Mouse (Mus musculus): ENCODE data around the gene Bag2. TPM values are rescaled to one million over a fixed set of nuclear protein-coding genes. Genes with fewer than 3 reads are reported as not detected.

Gene Bag2
- polyA plus RNA-seq (2012): 1.8 and 2.7 TPM in 2 replicates

GRCm38 (mm10) chr1:33757491-33758041, at the start of gene Bag2:
Gene Bag2, minus strand, starts transcription at chr1:33757795.
- Histone ChIP-seq H3K4me3 (replicated peaks) (peak within 1 kb of the TSS; percentile 86), H3K36me3 (ENCODE audit: control insufficient read depth) (peaks cover 48% of the 10 kb centered on the region), H3K27me3 (ENCODE audit: control insufficient read depth) (no peaks in the 10 kb centered on the region), H3K9me3 (ENCODE audit: control insufficient read depth, low read length) (no peaks in the 10 kb centered on the region), H3K4me1 (ENCODE audit: control insufficient read depth) (peaks cover 61% of the 10 kb centered on the region)
- no peak for TF ChIP-seq TAL1 (IDR thresholded peaks at IDR 0.05; ENCODE audit: low read length)
- no peak for TF ChIP-seq GATA1 (IDR thresholded peaks at IDR 0.05; ENCODE audit: low read length)

DNA sequence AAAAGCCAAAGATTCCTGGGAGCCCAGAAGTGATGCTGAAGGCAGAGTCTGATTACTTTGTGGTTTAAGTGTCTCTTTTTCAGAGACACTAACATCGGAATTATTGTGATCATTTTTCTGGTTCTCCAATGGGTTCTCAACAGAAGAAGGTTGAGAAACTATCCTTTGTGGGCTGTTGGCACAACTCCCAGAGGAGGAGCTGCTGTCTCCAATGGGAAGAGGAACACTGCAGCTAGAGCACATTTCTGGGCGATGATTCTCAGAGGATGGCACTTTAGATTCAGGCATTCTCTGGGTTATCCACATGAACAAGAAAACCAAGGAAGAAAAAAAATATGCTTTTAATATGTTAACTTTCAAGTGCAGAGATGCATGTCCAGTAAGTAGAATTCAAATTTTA, 45.7 kb upstream of the Bag2 start:
- Histone ChIP-seq H3K4me3 (replicated peaks) (no peak overlapping the region), H3K9me3 (ENCODE audit: control insufficient read depth, low read length) (no peaks in the 10 kb centered on the region), H3K27me3 (ENCODE audit: control insufficient read depth) (no peaks in the 10 kb centered on the region), H3K4me1 (ENCODE audit: control insufficient read depth) (no peaks in the 10 kb centered on the region; the same call in 1 of the 2 replicates), H3K36me3 (ENCODE audit: control insufficient read depth) (peaks cover 80% of the 10 kb centered on the region)
- TF ChIP-seq TAL1 (IDR thresholded peaks at IDR 0.05; ENCODE audit: low read length): no peak
- no peak for TF ChIP-seq GATA1 (IDR thresholded peaks at IDR 0.05; ENCODE audit: low read length)

GRCm38 (mm10) chr1:33799620-33800019, 42.0 kb upstream of the Bag2 start:
- H3K4me1 ChIP-seq (ENCODE audit: control insufficient read depth): no peaks in the 10 kb centered on the region
- no peaks in the 10 kb centered on the region for H3K27me3 ChIP-seq (ENCODE audit: control insufficient read depth)
- H3K4me3 ChIP-seq (replicated peaks): no peak overlapping the region
- TF ChIP-seq GATA1 (IDR thresholded peaks at IDR 0.05; ENCODE audit: low read length) (no peak), TAL1 (IDR thresholded peaks at IDR 0.05; ENCODE audit: low read length) (no peak)
- H3K9me3 ChIP-seq (ENCODE audit: control insufficient read depth, low read length): no peaks in the 10 kb centered on the region
- peaks cover 70% of the 10 kb centered on the region for H3K36me3 ChIP-seq (ENCODE audit: control insufficient read depth)

DNA sequence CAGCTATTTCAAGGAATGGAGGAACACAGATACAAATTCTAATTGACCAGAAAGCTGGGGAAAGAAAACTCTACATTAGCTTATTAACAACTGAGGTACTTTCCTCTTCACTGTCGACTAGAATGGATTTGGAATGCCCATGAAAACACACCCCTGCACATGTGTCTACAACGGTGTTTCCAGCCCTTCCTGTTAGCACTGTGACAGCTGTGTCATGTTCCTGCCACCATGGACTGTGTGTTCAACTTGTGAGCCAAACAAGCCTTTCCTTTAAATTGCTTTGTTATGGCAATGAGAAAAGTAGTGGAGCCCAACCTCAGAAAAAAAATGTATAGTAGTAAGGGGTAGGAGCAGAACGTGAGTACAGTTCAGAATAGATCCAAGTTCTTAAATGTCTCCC, 30.9 kb upstream of the Bag2 start:
- no peak overlapping the region for H3K4me3 ChIP-seq (replicated peaks)
- H3K4me1 ChIP-seq (ENCODE audit: control insufficient read depth): no peaks in the 10 kb centered on the region; the same call in 1 of the 2 replicates
- no peaks in the 10 kb centered on the region for H3K27me3 ChIP-seq (ENCODE audit: control insufficient read depth)
- H3K9me3 ChIP-seq (ENCODE audit: control insufficient read depth, low read length): no peaks in the 10 kb centered on the region
- H3K36me3 ChIP-seq (ENCODE audit: control insufficient read depth): peaks cover 15% of the 10 kb centered on the region
- TF ChIP-seq TAL1 (IDR thresholded peaks at IDR 0.05; ENCODE audit: low read length) (no peak), GATA1 (IDR thresholded peaks at IDR 0.05; ENCODE audit: low read length) (no peak)

DNA sequence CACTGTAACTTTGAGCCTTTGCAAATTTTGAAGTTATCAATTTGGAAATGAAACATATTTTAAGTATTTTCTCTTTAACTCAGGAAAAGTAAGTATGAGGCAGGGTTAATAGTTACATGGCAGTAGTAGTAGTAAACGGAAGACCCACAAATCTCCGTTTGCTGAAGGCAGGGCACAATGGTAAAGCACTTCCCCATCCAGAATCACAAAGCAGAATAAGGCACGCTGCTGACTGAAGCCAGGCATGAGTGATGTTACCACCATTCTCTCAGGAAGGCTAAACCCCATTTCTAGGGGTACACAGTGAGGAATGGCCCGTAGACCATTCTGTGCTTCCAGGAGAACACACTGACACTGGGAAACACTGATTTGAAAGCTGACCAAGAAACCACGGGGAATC, 30.5 kb upstream of the Bag2 start:
- Histone ChIP-seq H3K9me3 (ENCODE audit: control insufficient read depth, low read length) (no peaks in the 10 kb centered on the region), H3K27me3 (ENCODE audit: control insufficient read depth) (no peaks in the 10 kb centered on the region), H3K36me3 (ENCODE audit: control insufficient read depth) (peaks cover 16% of the 10 kb centered on the region), H3K4me1 (ENCODE audit: control insufficient read depth) (no peaks in the 10 kb centered on the region; the same call in 1 of the 2 replicates), H3K4me3 (replicated peaks) (no peak overlapping the region)
- TF ChIP-seq TAL1 (IDR thresholded peaks at IDR 0.05; ENCODE audit: low read length) (no peak), GATA1 (IDR thresholded peaks at IDR 0.05; ENCODE audit: low read length) (no peak)

DNA sequence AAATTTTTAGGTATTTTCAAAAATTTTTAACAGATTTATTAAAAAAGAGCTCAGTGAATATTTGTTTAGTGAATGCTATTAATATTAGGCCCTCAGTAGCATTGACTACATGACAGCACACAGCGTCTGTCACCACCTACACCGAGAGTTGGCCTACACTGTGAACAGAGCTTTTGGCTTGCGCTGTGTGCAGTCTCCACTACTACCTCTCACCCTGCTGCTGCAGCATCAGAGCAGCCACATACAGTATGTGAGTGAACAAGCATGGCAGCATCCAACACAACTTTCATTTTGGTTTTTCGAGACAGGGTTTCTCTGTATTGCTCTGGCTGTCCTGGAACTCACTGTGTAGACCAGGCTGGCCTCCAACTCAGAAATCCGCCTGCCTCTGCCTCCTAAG, 27.0 kb upstream of the Bag2 start:
- Histone ChIP-seq H3K36me3 (ENCODE audit: control insufficient read depth) (peaks cover 32% of the 10 kb centered on the region), H3K4me3 (replicated peaks) (no peak overlapping the region), H3K9me3 (ENCODE audit: control insufficient read depth, low read length) (no peaks in the 10 kb centered on the region), H3K4me1 (ENCODE audit: control insufficient read depth) (no peaks in the 10 kb centered on the region), H3K27me3 (ENCODE audit: control insufficient read depth) (no peaks in the 10 kb centered on the region)
- TF ChIP-seq GATA1 (IDR thresholded peaks at IDR 0.05; ENCODE audit: low read length): no peak
- TF ChIP-seq TAL1 (IDR thresholded peaks at IDR 0.05; ENCODE audit: low read length): no peak

- no peaks in the 10 kb centered on the region for H3K9me3 ChIP-seq (ENCODE audit: control insufficient read depth, low read length)
- no peaks in the 10 kb centered on the region for H3K4me1 ChIP-seq (ENCODE audit: control insufficient read depth)
- no peaks in the 10 kb centered on the region for H3K27me3 ChIP-seq (ENCODE audit: control insufficient read depth)
- H3K4me3 ChIP-seq (replicated peaks): no peak overlapping the region
- peaks cover 65% of the 10 kb centered on the region for H3K36me3 ChIP-seq (ENCODE audit: control insufficient read depth)
- TF ChIP-seq TAL1 (IDR thresholded peaks at IDR 0.05; ENCODE audit: low read length): no peak
These were observed 18.6 kb upstream of the Bag2 start for GRCm38 (mm10) chr1:33776175-33776611.

DNA sequence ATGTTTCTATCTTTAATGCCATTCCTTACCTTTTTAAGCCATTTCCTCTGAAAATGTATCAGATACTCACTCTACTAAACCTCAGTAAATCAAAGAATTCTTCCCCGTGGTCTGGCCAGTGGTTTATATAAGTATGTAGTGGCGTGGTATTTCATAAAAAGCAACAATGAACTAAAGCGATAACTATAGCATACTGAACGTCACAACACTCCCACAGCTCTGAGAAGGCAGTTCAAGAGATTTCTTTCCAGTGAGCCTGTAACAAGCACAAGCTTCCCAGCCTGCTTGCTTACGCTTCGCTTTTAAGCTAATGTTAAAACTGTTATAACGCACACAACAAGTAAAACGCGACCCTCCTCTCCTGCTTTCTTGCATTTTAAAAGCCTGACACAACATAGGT, 14.5 kb upstream of the Bag2 start:
- peaks cover 77% of the 10 kb centered on the region for H3K36me3 ChIP-seq (ENCODE audit: control insufficient read depth)
- no peaks in the 10 kb centered on the region for H3K27me3 ChIP-seq (ENCODE audit: control insufficient read depth)
- H3K4me3 ChIP-seq (replicated peaks): no peak overlapping the region
- H3K9me3 ChIP-seq (ENCODE audit: control insufficient read depth, low read length): no peaks in the 10 kb centered on the region
- no peak for TF ChIP-seq TAL1 (IDR thresholded peaks at IDR 0.05; ENCODE audit: low read length)
- TF ChIP-seq GATA1 (IDR thresholded peaks at IDR 0.05; ENCODE audit: low read length): no peak
- H3K4me1 ChIP-seq (ENCODE audit: control insufficient read depth): no peaks in the 10 kb centered on the region

DNA sequence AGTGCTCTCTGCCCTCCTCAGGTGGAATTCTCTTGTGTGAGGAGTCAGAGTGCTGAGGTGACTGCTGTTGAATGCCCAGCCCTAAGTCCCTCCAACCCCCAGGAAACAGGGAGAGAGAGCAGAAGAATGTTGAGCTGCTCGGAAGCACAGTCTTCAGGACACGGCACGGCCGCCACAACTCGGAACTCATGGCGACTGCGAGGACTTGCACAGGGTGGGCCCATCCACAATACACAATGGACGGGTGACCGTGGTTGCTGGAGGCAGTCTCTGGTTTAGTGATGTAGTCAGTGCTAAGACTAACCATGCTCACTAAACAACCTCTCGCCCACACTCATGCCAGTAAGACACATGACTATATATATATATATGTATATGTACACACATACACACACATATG, 14.0 kb upstream of the Bag2 start:
- H3K4me3 ChIP-seq (replicated peaks): no peak overlapping the region
- TF ChIP-seq GATA1 (IDR thresholded peaks at IDR 0.05; ENCODE audit: low read length) (no peak), TAL1 (IDR thresholded peaks at IDR 0.05; ENCODE audit: low read length) (no peak)
- H3K4me1 ChIP-seq (ENCODE audit: control insufficient read depth): no peaks in the 10 kb centered on the region
- no peaks in the 10 kb centered on the region for H3K9me3 ChIP-seq (ENCODE audit: control insufficient read depth, low read length)
- peaks cover 77% of the 10 kb centered on the region for H3K36me3 ChIP-seq (ENCODE audit: control insufficient read depth)
- H3K27me3 ChIP-seq (ENCODE audit: control insufficient read depth): no peaks in the 10 kb centered on the region

- Histone ChIP-seq H3K4me1 (ENCODE audit: control insufficient read depth) (peaks cover 6% of the 10 kb centered on the region), H3K9me3 (ENCODE audit: control insufficient read depth, low read length) (no peaks in the 10 kb centered on the region), H3K27me3 (ENCODE audit: control insufficient read depth) (no peaks in the 10 kb centered on the region), H3K4me3 (replicated peaks) (no peak overlapping the region), H3K36me3 (ENCODE audit: control insufficient read depth) (peaks cover 77% of the 10 kb centered on the region)
- TF ChIP-seq GATA1 (IDR thresholded peaks at IDR 0.05; ENCODE audit: low read length): no peak
- TF ChIP-seq TAL1 (IDR thresholded peaks at IDR 0.05; ENCODE audit: low read length): no peak
These were observed 11.2 kb upstream of the Bag2 start for GRCm38 (mm10) chr1:33768827-33769226.
